Mouse (Mus musculus) gastrocnemius, postnatal 36 days (tissue): ENCODE results near the gene Pex11g. TPM values are rescaled to one million over a fixed set of nuclear protein-coding genes. Genes with fewer than 3 reads are reported as not detected.

Source experiments
- DNase-seq, 2 experiments: peaks; one replicate each; pipeline ENCODE4 v3.0.0; 2022
- intact Hi-C: fragments of 180-260 bp; cut with DNase I; formaldehyde crosslinking; loops from one replicate; pipeline ENCODE4 v1.15.1; 2025
- total RNA-seq, 2 experiments: library from RNA; stranded (reverse); gene quantifications; 2 replicates each; pipeline ENCODE4 v1.2.3; 2021

Gene Pex11g
- total RNA-seq, 2 experiments from 2014 or later: 2.4 to 3.5 TPM

- intact Hi-C loops: no loop called here
- DNase-seq: no peak
Measured at GRCm38 (mm10) chr8:3418101-3418500, 49.4 kb downstream of the Pex11g start.

- intact Hi-C loops: no loop called here
- no peak for DNase-seq
Measured at GRCm38 (mm10) chr8:3417455-3417854, 50.0 kb downstream of the Pex11g start.

- DNase-seq: no peak
- intact Hi-C loops: no loop called here
Measured at GRCm38 (mm10) chr8:3416846-3417245, 50.6 kb downstream of the Pex11g start.

GRCm38 (mm10) chr8:3415661-3416060 is 51.8 kb downstream of the Pex11g start:
- intact Hi-C loops: no loop called here
- no peak for DNase-seq

- DNase-seq: no peak
- intact Hi-C loops: no loop called here
Measured at GRCm38 (mm10) chr8:3415259-3415658, 52.2 kb downstream of the Pex11g start.

- intact Hi-C loops: no loop called here
Measured at GRCm38 (mm10) chr8:3414639-3415190, 52.8 kb downstream of the Pex11g start.

GRCm38 (mm10) chr8:3412816-3413215 is 54.7 kb downstream of the Pex11g start:
- intact Hi-C loops: no loop called here

More at GRCm38 (mm10) chr8:3414639-3415190, 52.8 kb downstream of the Pex11g start:
- DNase-seq: no peak

GRCm38 (mm10) chr8:3411901-3412301 is 55.6 kb downstream of the Pex11g start:
- peak in 1 of 2 experiments; percentile 26 for DNase-seq
- intact Hi-C loops: no loop called here

More at GRCm38 (mm10) chr8:3412816-3413215, 54.7 kb downstream of the Pex11g start:
- no peak for DNase-seq

- intact Hi-C loops: no loop called here
- DNase-seq: no peak
Measured at GRCm38 (mm10) chr8:3411085-3411484, 56.4 kb downstream of the Pex11g start.

GRCm38 (mm10) chr8:3407417-3407816 is 60.1 kb downstream of the Pex11g start:
- intact Hi-C loops: no loop called here
- DNase-seq: no peak

Other genes starting within 250 kb of the Pex11g start
- 10 to 100 TPM; 49.0 to 62.6 TPM for gene Insr, start 188.1 kb downstream of the Pex11g start, total RNA-seq
- under 1 TPM in 1 of 2 experiments, not detected in 1; 0.28 TPM for gene A430078G23Rik, start 114.3 kb downstream of the Pex11g start, total RNA-seq
- gene Arhgef18, start 74.7 kb downstream of the Pex11g start, total RNA-seq: 1 to 10 TPM; 7.9 to 9.1 TPM
- under 1 TPM in 1 of 2 experiments, not detected in 1; 0.15 TPM for gene Tex45, start 3.2 kb upstream of the Pex11g start, total RNA-seq
- gene Zfp358, start 25.5 kb upstream of the Pex11g start, total RNA-seq: 10 to 100 TPM; 28.8 to 29.1 TPM
- gene Mcoln1, start 32.8 kb upstream of the Pex11g start, total RNA-seq: 10 to 100 TPM; 21.3 to 23.0 TPM
- 10 to 100 TPM in 1 of 2 experiments, 1 to 10 TPM in 1; 8.4 to 10.4 TPM for gene Pnpla6, start 47.7 kb upstream of the Pex11g start, total RNA-seq
- gene C330021F23Rik, start 100.3 kb upstream of the Pex11g start, total RNA-seq: not detected
- under 1 TPM; 0.36 to 0.54 TPM for gene Camsap3, start 119.6 kb upstream of the Pex11g start, total RNA-seq
- gene Xab2, start 153.6 kb upstream of the Pex11g start, total RNA-seq: 10 to 100 TPM in 1 of 2 experiments, 1 to 10 TPM in 1; 10.0 to 10.8 TPM
- gene Pet100, start 153.9 kb upstream of the Pex11g start, total RNA-seq: 10 to 100 TPM; 73.8 to 77.0 TPM
- not detected for gene Pcp2, start 157.9 kb upstream of the Pex11g start, total RNA-seq
- 1 to 10 TPM; 2.4 to 3.0 TPM for gene Stxbp2, start 163.3 kb upstream of the Pex11g start, total RNA-seq
- gene Retn, start 188.1 kb upstream of the Pex11g start, total RNA-seq: 1 to 10 TPM; 2.0 to 2.3 TPM
- not detected for gene Mcemp1, start 198.1 kb upstream of the Pex11g start, total RNA-seq
- not detected for gene Fcor, start 204.7 kb upstream of the Pex11g start, total RNA-seq
- 10 to 100 TPM; 16.3 to 16.8 TPM for gene Trappc5, start 208.6 kb upstream of the Pex11g start, total RNA-seq
- gene Fcer2a, start 226.5 kb upstream of the Pex11g start, total RNA-seq: not detected